Mouse (Mus musculus) kidney, postnatal 4 days (tissue): ENCODE results near the gene Chrng.

Source experiments
- DNase-seq, 2 experiments: peaks; one replicate each; pipeline ENCODE4 v3.0.0; 2021; ENCODE audit warnings: mixed read lengths in 2 of 2

Gene Chrng

DNA sequence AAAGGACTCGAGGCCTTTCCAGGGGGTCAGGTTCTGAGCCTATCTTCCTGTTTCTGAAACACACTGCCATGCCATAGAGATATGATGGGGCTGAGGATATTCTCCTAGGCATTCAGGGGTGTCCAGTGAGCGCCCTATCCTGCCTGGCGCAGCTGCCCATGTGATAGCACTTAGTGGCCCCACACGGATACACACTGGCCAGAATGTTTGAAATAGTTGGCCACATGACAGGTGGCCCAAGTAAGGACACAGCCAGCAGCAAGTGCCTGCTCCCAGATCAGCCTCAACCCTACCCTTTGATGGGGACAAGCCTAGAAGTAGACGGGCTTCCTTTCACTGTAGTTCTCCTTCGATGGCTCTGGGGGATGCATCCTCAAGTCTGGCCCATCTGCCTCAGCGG lies at the start of gene Chrng:
Gene Chrng, plus strand, starts transcription at position 193 of the 400 bp plus-strand sequence.
- no peak for DNase-seq

DNA sequence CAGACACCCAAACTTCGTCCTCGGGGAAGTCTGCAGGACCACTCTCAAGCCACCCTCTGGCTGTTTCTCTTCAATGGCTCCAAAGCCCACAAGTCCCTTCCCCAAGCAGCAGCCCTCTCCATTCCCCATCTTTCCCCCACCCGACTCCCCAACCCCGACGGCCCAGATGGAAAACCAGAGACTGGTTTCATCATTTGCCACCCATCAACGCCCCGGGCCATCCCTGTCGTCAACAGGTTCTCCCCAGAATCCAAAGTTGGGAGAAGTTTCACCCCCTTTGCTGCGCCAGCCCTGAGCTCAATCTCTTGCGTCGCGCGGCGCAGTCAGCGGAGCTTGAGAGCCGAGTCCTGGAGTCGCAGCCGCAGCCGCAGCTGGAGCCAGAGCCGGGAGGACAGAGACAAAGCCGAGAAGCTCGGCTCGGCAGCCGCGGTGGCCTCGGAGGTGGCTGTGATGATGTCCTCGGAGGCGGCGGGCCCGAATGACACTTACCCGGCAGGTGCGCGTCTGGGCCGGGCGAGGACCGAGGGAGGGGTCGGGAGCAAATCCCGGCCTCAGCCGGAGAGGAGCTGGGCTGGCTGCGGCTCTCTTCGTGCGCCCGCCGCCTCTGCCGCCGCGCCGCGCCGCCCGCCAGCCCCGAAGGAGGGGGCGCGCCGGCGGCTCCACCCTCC lies 48.8 kb upstream of the Chrng start:
- DNase-seq = peak; percentile 42 to 45

DNA sequence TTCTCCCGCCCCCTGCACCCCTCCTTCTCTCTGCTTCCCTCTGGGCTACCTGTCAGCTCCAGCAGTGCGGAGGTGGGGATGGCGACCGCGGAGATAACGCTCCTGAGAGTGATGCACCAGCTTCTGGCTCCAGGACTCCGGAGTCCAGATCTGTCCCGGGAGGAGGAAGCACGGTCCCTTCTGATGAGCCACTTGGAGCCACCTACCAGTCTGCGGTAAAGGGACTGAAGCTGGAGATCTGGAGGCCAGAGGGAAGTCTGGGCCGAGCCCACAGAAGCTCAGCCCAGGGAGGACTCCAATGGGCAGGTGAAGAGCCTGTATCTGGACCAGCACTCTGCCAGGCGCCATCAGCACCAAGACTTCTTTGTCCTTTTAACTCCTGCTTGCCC lies 48.3 kb upstream of the Chrng start, which contains the start of gene Ecel1:
Gene Ecel1, minus strand, starts transcription at position 323 of the 389 bp plus-strand sequence.
- no peak for DNase-seq

DNA sequence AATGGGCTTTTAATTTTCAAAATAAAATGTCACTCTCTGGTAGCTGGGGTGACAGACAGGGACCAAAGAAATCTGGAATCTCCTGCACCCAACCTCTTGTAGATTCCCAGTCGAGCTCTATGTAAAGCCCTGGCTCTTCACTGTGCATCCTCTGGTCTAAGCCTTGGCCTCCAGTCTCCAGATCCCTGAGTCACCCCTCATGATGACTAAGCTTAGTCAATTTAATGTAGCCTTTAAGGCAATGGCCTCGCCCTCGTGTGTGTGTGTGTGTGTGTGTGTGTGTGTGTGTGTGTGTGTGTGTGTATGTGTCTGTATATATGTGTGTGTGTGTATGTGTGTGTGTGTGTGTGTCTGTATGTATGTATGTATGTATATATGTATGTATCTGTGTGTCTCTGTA lies 45.1 kb upstream of the Chrng start:
- DNase-seq = no peak

DNA sequence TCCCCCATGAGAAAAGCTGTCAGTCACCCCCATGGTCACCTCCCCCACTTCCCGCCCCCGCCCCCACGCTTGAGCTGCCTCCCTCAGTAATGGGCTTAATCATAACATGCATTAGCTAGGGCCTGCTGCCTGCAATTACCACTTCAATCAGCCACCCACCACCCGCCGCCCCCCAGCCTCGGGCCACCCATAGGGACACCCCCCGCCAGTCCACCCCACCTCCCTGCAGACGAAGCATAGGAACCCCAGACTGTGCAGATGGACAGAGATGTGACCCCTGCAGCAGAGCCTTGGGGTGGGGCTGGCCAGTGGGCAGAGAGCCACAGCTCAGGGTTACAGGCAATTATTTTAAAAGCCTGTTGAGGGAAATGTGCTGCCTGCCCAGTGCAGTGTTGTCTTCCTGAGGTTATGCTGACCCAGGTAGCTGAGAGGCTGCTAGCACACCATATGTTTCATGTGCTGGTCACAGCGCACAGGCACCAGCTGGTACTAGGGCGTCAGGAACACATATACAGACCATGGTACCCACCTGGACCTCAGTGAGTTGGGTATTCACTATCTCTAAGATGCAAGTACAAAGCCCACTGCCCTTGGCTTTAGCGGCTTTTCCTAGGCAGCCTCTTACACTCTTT lies 40.2 kb upstream of the Chrng start:
- DNase-seq = no peak

DNA sequence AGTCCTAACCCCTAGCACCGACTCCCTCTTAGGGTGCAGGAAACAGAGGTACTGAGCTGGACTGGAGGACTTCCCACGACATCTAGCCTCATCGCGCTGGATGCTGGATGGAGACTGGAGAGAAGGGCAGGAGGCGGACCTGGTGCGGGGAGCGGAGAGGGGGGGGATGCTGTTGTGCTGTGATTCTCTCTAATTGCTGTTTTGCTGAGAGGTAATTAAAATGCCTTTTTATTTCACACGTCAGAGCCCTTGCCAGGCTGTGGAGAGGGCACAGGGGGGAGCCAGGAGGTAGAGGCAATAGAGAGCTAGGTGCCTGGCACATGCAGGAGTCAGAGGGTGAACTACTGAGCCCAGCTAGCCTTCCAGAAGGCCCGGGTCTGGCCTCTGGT lies 39.7 kb upstream of the Chrng start:
- no peak for DNase-seq

DNA sequence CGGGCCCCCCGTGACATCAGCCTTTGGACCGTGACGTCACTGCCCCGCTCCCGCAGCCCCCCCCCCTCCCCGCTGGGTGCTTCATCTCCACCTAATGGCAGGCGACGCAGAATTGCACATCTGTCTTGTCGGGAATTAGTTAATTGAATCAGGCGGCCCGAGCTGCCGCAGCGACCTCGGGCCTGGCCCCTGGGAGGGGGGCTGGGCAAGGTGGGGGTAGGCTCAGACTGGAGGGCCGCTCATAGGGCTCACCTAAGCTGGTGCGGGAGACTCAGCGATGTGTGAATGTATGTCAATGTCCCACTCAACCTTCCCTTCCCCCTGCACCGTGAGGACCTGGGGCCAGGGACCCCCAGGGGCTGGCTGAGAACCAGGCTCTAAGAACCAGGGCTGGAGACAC lies 34.0 kb upstream of the Chrng start:
- peak in 1 of 2 experiments; percentile 12 for DNase-seq

DNA sequence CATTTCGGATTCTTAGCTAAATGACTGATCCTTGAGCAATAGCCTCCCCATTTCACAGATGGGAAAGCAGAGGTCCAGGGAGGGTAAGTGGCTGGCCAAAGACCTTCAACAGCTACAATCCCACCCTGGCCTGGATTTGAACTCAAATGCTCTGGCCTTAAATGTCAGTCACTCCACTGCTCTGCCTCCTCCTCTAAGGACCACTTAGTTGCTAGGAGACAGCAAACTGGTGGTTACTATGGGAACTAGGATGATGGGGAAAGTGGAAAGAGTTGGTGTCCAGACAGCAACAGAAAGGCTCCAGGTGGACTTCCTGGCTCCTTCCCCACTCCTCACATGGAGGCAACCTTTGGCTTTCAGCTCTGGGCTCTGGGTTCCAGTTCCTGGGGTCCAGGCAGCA lies 33.1 kb upstream of the Chrng start:
- no peak for DNase-seq

DNA sequence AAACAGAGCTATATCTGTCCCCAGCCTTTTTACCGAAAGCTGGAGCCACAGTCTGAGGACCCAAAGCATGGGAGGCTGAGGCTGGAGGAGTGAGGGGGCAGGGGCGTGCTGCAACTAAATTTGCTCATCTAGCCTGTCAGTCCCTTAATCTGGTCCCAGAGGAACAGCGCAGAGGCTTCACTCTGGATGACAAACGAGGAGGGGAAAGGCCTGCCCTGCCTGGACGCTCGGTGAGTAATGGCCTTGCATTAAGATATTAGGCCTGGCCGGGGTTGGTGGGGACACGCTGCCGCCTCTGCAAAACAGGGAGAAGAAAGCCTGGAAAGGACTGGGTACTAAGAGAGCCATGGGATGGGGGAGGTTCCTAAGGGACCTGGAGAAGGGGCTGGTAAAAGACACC lies 32.1 kb upstream of the Chrng start:
- peak in 1 of 2 experiments; percentile 15 for DNase-seq

DNA sequence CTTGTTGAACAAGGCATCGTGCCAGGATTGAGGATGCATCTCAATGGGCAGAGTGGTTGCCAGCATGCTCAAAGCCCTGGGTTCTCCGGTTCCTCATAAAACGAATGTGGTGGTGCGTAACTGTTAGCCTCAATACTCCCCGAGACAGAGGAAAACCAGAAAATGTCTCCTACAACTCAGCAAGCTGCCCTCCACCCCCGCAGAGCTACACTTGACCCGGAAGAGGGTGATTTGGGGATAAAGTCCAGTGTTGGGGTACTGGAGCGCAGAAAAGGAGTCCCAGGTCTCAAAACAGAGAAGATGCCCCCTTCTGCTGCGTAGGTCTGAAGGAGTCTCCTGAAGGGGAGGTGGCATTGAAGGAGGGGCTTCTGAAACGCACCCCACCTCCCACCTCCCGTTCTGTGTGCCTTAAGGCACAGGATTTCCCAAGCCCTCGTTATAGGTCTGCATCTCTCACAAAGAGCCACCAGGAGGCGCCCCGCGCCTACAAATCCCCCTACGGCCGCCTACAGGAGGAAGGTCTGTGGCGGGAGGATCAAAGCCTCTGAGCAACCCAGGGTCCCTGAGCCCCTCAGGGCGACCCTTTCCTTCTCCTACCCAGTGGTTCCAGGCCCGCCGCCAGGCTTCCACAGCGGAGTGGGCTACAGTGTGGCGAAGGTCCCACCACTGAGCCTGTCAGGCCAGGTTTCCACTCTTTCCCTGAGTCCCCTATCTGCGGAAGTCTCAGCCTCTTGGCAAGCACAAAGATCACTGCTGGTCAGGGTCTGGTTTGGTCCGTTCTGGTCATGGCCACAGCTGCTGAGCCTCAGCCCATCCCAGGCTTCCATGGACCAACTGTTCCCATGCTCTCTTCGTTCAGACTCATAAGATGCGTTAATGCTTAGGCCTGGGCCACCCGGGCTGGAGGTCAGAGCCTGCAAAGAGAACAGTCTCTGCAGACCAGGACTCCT lies 30.2 kb upstream of the Chrng start:
- peak; percentile 80 to 85 for DNase-seq

DNA sequence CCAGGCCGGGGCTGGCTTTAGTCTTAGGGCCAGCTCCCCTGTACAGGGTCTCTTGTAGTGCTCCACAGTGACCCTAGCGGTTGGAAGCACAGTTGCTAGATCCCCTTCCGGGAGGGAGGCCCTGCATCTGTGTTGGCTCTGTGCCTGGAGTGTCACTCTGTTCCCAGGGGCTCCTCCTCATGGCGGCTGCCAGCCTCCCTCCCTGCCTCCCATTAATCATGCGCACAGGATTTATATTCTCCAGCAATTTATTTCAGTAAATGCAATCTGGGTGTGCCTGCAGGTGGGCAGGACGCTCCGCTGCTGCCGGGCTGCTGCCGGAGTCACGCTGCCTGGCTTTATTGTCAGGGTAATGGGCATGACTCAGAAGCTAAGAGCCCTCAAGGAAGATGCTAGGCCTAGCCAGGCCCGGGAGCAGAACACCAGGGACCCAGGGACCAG lies 28.6 kb upstream of the Chrng start:
- peak; percentile 78 to 85 for DNase-seq

DNA sequence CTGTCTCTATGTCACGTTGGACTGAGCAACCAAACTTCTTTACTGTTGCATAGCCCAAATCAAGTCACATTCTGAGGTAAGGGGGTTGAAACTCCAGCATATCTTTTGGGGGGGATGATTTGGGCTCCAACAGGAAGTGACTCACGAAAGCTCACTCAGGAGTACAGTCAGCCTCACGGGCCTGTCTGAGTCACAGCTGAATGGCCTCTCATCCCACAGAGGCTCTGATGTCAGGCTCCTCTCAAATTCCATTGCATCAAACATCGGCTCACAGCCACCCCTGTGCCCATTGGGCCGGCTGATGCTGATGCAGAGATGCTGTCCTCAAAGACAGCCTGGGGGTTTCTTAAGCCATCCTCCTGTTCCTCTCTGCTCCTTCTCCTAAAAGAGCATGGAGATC lies 23.6 kb upstream of the Chrng start:
- no peak for DNase-seq

DNA sequence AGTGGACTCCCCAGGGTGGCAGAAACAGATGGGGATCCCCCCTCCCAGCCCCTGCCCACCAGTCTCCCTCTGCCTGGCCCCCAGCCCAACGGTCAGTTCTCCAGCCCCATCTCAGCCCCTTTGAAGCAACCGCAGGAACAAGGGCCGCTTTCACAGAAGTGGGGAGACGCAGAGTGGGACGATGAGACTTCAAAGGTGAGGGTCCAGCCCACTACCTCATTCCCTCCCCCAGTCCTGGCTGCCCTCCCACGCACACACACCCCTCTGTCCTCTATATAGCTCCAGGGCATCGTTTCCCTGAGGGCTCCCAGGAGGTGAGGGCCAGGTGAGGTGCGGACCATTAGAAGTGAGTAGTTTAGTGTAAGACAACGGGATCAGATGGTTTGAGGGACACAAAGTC lies 21.4 kb upstream of the Chrng start, which contains the start of gene Prss56:
Gene Prss56, plus strand, starts transcription at position 301 of the 400 bp plus-strand sequence.
- no peak for DNase-seq

DNA sequence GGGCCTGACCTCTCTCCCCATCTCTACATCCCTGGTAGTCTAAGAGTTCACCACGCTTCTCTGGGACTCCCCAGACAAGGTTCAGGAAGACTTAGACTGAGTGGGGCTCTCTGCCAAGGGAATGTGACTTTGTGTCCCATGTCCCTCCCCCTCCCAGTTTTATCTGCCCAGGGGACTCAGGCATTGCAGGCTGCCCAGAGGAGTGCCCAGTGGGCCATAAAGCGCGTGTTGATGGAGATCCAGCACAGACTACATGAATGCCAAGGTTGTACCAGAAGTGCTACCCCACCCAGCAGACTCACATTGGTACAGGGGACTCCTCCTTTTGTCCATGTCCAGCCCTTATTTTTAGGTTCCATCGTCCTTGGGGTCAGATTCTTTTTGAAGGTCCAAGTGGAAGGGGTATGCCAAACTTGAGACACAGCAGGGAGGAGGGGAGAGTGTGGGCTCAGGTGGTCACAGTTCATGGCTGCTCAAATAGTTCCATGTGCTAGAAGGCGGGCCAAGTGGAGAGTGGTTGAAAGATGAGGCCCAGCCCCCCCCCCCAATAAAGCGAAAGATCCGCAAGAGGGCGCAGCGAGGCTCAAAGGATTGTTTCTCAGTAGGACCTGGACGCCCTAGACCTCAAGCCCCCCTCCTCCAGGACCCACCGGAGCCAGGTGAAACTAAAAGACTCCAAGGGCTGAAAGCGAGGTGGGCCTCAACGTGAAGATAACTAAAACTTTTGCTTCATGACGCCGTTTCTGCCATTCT lies 20.3 kb upstream of the Chrng start:
- peak; percentile 38 to 50 for DNase-seq

DNA sequence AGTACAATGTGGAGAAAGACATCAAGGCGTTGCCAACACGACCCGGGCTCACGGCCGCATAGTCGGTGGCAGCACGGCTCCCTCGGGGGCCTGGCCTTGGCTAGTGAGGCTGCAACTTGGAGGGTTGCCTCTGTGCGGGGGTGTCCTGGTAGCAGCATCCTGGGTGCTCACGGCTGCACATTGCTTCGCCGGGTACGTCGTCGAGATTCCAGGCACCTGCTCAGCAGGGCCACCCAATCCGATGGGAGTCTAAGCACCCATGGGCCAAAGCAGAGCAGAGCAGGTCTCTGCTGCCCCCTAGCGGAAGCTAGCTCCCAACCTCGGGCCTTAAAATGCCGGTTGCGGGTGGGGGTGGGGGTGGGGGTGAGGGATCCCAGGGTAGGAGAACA lies 19.7 kb upstream of the Chrng start:
- peak; percentile 84 to 89 for DNase-seq

DNA sequence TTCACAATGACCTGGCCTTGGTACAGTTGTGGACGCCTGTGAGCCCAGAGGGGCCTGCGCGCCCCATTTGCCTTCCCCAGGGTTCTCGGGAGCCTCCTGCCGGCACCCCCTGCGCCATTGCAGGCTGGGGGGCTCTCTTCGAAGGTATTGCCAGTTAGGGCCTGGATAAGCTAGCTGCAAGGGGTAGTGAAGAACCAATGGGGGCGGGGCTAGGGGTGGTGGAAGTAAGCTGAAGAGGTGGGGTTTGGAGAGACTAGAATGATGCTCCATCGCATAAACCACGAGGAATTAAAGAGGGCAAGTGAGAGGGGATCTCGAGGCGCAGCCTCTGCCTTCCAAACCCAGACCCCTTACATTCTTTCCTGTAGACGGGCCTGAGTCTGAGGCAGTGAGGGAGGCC lies 18.9 kb upstream of the Chrng start:
- DNase-seq = no peak

DNA sequence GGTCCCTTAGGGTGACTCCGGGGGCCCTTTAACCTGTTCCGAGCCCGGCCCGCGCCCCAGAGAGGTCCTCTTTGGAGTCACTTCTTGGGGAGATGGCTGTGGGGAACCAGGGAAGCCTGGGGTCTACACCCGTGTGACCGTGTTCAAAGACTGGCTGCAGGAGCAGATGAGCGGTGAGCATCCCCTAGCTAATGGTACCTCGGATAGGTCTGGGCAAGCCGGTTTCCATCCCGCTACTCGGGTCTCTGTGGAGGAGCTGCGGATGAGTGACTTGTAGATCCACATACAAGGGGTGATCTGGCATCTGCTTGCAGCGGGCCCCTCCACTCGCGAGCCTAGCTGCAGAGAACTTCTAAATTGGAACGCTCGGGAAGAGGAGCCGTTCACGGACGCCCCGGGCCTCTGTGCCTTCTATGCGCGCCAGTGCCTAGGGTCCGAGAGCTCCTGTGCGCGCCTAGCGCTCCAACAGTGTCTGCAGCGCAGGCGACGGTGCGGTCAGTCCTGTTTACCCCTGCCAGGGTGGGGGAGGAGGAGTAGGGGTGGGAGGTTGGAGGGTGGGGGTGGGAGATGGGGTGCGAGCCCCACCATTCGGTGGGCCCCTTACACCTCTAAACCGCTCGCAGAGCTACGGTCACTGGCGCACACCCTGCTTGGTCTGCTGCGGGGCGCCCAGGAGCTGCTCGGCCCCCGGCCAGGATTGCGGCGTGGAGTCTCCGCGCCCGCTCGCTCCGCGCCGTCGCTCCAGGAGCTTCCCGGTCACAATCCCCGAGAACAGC lies 18.0 kb upstream of the Chrng start:
- peak; percentile 31 to 42 for DNase-seq

DNA sequence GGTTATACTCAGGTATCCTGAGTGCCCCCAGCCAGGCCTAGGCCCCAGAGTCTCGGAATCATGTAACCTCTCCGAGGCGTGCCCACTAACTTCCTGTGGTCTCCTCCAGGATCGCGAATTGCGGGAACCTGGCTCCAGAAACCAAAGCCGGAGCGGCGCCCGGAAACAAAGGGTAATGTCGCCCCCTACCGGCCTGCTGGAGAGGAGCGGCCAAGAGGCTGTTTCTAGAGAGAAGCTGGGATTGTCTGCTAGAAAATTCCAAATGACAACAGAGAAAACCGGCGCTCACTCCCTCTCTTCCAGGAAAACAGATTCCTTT lies 17.5 kb upstream of the Chrng start:
- DNase-seq = peak; percentile 86 to 87

DNA sequence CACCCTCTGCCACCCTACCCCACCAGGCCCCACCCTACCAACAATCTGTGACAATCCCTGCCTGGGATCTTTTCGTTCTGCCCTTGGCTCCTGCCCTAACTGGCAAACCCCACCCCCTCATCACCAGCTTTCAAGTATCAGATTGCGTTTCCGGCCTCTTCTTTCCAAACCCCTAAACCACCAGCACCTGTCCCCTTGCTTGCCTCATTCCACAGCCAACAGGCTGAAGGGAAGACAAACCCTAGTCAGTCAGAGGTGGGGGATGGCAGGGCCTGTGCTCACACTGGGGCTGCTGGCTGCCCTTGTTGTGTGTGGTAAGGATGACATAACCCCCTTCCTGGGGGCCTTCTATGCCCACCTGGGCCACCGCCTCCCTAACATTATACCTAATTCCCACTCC lies 14.0 kb upstream of the Chrng start, which contains the start of gene Chrnd:
Gene Chrnd, plus strand, starts transcription at position 179 of the 400 bp plus-strand sequence.
- DNase-seq = no peak

DNA sequence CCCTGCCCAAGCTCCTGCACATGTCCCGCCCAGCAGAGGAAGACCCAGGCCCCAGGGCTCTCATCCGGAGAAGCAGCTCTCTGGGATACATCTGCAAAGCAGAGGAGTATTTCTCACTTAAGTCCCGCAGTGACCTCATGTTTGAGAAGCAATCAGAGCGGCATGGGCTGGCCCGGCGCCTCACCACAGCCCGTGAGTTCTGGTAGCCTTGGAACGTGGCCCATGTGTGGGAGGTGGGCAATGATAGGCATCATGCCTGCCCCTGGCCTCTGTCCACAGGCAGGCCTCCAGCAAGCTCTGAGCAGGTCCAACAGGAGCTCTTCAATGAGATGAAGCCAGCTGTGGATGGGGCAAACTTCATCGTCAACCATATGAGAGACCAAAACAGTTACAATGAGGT lies 7.2 kb upstream of the Chrng start:
- DNase-seq = peak in 1 of 2 experiments; percentile 14

DNA sequence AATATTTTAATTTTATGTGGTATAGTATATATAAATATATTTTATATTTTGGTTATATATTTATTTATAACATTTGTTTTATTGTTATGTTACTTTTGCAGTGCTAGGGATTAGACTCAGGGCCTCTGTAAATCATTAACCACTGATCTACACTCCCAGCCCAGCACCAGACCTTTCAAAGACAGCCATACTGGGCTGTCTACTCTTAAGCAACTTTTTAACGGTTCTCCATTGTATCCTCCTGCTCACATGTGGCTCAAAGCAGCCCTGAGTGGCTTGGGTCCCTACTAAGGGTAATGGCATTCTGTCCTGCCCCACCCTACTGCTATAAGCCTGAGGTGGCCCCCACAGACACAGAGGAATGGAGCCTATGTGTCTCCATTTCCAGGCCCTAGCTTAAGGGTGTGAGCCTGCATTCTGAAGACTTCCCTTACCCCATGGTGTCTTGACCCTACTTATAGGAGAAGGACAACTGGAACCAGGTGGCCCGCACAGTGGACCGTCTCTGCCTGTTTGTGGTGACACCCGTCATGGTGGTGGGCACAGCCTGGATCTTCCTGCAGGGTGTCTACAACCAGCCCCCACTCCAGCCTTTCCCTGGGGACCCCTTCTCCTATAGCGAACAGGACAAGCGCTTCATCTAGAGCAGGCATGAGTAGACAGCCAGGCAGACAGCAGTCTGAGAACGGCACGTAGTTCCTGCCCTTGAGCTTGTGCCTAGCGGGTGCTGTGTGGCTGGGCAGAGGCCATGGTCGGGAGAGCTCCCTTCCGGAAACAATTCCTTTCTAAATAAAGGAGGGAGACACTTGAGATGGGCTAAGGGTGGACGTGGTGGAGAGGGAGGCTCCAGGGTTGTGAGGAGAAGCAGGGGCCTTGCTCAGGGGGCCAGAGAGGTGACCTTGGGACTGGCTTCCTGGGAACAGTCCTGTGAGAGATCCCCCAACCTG lies 6.1 kb upstream of the Chrng start:
- DNase-seq = no peak
